Mouse (Mus musculus) activated CD4-positive, CD25-positive, alpha-beta regulatory T cell, adult 4 months (primary cell): ENCODE measurements at regions not wholly inside any gene's neighbourhood (a gene's known extent, or its start where the extent isn't known, plus 50 kb on each side); places are given as distances from the start of the nearest gene placed in this dataset.
"Not testable (repeated sequence)": the region's sequence is repeated elsewhere in the genome, so short reads cannot be mapped to it uniquely, and the experiment has no call there.

Source experiments
- ATAC-seq: one replicate; pipeline ENCODE4 v1.8.0; 2017

GRCm38 (mm10) chr5:78075203-78075602 lies 667.4 kb upstream of the Igfbp7 start:
- no peak for ATAC-seq

- no peak for ATAC-seq
These were observed 624.9 kb upstream of the Igfbp7 start for GRCm38 (mm10) chr5:78032554-78033250.

GRCm38 (mm10) chr5:78017523-78017922 lies 609.7 kb upstream of the Igfbp7 start:
- no peak for ATAC-seq

GRCm38 (mm10) chr5:77986449-77987047 lies 578.7 kb upstream of the Igfbp7 start:
- ATAC-seq: no peak

- ATAC-seq: no peak
These were observed 577.4 kb upstream of the Igfbp7 start for GRCm38 (mm10) chr5:77985269-77985668.

GRCm38 (mm10) chr5:77940021-77940420 lies 532.2 kb upstream of the Igfbp7 start:
- ATAC-seq: not testable (repeated sequence)

- ATAC-seq: no peak
These were observed 524.0 kb upstream of the Igfbp7 start for GRCm38 (mm10) chr5:77931874-77932273.

GRCm38 (mm10) chr5:77921186-77921585 lies 513.3 kb upstream of the Igfbp7 start:
- no peak for ATAC-seq

- no peak for ATAC-seq
These were observed 509.3 kb upstream of the Igfbp7 start for GRCm38 (mm10) chr5:77917086-77917676.

- no peak for ATAC-seq
These were observed 508.5 kb upstream of the Igfbp7 start for GRCm38 (mm10) chr5:77916375-77916774.

GRCm38 (mm10) chr5:77909218-77909617 lies 501.4 kb upstream of the Igfbp7 start:
- ATAC-seq: no peak

GRCm38 (mm10) chr5:77892024-77892423 lies 484.2 kb upstream of the Igfbp7 start:
- ATAC-seq: not testable (repeated sequence)

GRCm38 (mm10) chr5:77888534-77888933 lies 480.7 kb upstream of the Igfbp7 start:
- no peak for ATAC-seq

- no peak for ATAC-seq
These were observed 463.6 kb upstream of the Igfbp7 start for GRCm38 (mm10) chr5:77871403-77871802.

- ATAC-seq: no peak
These were observed 457.5 kb upstream of the Igfbp7 start for GRCm38 (mm10) chr5:77865342-77865741.

- no peak for ATAC-seq
These were observed 447.4 kb upstream of the Igfbp7 start for GRCm38 (mm10) chr5:77855191-77855590.

- ATAC-seq: no peak
These were observed 446.4 kb upstream of the Igfbp7 start for GRCm38 (mm10) chr5:77853999-77854784.

- no peak for ATAC-seq
These were observed 443.8 kb upstream of the Igfbp7 start for GRCm38 (mm10) chr5:77851645-77852044.

GRCm38 (mm10) chr5:77838186-77839097 lies 430.6 kb upstream of the Igfbp7 start:
- no peak for ATAC-seq

- ATAC-seq: no peak
These were observed 420.1 kb upstream of the Igfbp7 start for GRCm38 (mm10) chr5:77827971-77828370.

- ATAC-seq: no peak
These were observed 418.2 kb upstream of the Igfbp7 start for GRCm38 (mm10) chr5:77826063-77826462.

GRCm38 (mm10) chr5:77816759-77817280 lies 409.0 kb upstream of the Igfbp7 start:
- ATAC-seq: no peak
